Mouse (Mus musculus): ENCODE results near the gene Vmn1r76.

Gene Vmn1r76

GRCm38 (mm10) chr7:11938113-11938512 lies at the start of gene Vmn1r76:
TSS of gene Vmn1r76 (minus strand) at chr7:11938213.
- DNase-seq = no peak

GRCm38 (mm10) chr7:11972611-11973010 lies 34.6 kb upstream of the Vmn1r76 start:
- no peak for DNase-seq

GRCm38 (mm10) chr7:11947991-11948390 lies 10.0 kb upstream of the Vmn1r76 start:
- no peak for DNase-seq

DNA sequence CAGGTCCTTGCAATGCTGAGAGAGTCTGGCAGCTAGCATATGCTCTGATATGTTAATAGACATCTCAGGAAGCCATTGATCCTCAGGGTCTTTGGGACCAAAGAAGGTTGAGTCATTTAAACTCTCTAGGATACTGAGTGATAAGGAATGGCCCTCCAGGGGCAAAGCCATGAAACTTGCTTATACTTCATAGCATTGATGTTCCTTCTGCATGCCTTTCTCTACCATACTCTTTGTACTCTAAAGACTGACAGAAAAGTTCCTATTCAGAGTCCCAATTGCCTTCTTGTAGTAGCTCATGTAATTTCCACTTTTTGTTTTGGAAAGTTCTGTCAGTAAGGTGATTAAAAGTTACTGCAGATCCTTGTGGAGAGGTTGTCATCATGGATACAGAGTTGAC lies 63.7 kb downstream of the Vmn1r76 start, which contains the start of gene Vmn1r75:
Gene Vmn1r75, plus strand, starts transcription at position 301 of the 400 bp plus-strand sequence.
- no peak for DNase-seq
